Mouse (Mus musculus) bone marrow macrophage, adult 2 months (primary cell): ENCODE measurements around the gene Abhd13.

Source experiments
- CTCF ChIP-seq: IDR thresholded peaks from 2 replicates; pipeline ENCODE4 v1.5.1; 2012; ENCODE audit warnings: low read depth, mild to moderate bottlenecking, low read length, moderate library complexity
- POLR2A ChIP-seq: IDR thresholded peaks from 2 replicates; pipeline ENCODE4 v1.6.1; 2012; ENCODE audit warnings: mild to moderate bottlenecking, low read depth, low read length, borderline replicate concordance

DNA sequence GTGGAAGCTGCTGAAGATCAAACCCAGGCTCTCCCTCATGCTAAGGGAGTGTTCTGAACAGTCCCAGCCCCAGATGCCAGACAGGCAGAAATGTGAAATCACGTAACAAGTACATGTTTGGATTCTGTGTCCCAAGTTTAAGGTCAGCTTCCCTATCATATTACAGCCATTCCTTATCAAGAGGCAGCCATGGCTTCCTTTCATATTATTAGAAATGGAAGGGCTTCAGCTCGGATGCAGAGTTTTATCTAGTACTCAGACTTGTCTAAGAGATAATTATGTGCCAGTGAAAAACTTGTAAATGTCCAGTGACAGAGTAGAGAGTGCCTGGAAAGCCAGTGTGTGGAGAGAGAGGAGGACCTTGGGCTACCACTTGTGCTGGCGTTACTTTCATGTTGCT lies 63.4 kb downstream of the Abhd13 start:
- TF ChIP-seq CTCF (no peak), POLR2A (no peak)
